Mouse (Mus musculus) kidney, adult 9 months (tissue): Measurements from ENCODE around the gene Gpatch8.
"Not testable (repeated sequence)": the region's sequence is repeated elsewhere in the genome, so short reads cannot be mapped to it uniquely, and the experiment has no call there.

Experiments used
- DNase-seq: peaks from one replicate; pipeline ENCODE4 v3.0.0; 2022

Gene Gpatch8

GRCm38 (mm10) chr11:102568756-102569377, 12.7 kb upstream of the Gpatch8 start:
- DNase-seq = no peak

- DNase-seq = no peak
Measured at GRCm38 (mm10) chr11:102568191-102568590, 12.0 kb upstream of the Gpatch8 start.

DNA sequence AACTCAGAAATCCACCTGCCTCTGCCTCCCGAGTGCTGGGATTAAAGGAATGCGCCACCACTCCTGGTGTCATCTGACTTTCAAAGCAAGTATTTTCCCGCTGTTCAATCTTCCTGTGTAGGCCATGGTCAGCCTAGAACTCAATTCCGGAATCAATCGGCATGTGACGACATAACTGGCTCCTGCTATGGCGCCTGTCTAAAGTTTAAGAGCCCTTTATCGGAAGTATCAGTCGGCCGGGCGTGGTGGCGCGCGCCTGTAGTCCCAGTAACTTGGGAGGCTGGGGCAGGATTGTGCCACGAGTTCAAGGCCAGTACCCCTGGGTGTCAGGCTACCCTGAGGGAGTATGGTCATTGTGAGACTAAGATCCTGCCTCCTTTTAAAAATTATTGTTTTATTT, 11.5 kb upstream of the Gpatch8 start:
- no peak for DNase-seq

DNA sequence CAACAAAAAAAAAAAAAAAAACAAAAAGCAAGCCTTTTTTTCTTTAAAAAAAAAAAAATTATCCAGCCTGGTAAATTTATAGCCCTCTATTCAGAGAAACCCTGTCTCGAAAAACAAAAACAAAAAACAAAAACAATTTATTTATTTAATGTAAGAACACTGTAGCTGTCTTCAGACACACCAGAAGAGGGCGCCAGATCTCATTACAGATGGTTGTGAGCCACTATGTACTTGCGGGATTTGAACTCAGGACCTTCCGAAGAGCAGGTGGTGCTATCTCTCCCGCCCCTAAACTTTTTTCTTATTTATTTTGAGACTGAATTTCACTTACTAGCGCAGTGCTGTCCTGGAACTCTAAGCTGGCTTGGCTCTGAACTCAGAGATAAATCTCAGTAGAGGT, 11.0 kb upstream of the Gpatch8 start:
- DNase-seq = no peak

GRCm38 (mm10) chr11:102566290-102566689, 10.1 kb upstream of the Gpatch8 start:
- no peak for DNase-seq

GRCm38 (mm10) chr11:102565741-102566140, 9.5 kb upstream of the Gpatch8 start:
- no peak for DNase-seq

- DNase-seq = not testable (repeated sequence)
Measured at GRCm38 (mm10) chr11:102564952-102565671, 8.9 kb upstream of the Gpatch8 start.

- no peak for DNase-seq
Measured at GRCm38 (mm10) chr11:102558704-102559103, 2.5 kb upstream of the Gpatch8 start.

DNA sequence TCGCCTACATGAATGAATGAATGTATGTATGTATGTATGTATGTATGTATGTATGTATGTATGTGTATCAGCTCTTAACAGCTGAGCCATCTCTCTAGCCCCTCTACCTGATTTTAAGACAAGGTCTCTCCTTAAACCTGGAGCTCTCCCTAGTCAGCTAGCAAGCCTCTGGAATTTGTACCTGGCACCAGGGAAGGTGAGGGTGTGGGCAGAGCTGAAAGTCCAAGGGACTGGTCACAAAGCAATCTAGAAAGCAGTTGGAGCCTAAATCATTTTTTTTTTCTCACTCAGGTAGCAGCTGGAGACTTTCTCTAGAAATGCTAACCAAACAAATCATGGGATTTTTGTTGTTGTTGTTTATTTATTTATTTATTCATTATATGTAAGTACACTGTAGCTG, 1.2 kb upstream of the Gpatch8 start:
- peak; percentile 81 for DNase-seq

- DNase-seq = no peak
Measured at GRCm38 (mm10) chr11:102556716-102557074, 503 bp upstream of the Gpatch8 start.

- no peak for DNase-seq
Measured at GRCm38 (mm10) chr11:102555400-102556030, 677 bp downstream of the Gpatch8 start.

DNA sequence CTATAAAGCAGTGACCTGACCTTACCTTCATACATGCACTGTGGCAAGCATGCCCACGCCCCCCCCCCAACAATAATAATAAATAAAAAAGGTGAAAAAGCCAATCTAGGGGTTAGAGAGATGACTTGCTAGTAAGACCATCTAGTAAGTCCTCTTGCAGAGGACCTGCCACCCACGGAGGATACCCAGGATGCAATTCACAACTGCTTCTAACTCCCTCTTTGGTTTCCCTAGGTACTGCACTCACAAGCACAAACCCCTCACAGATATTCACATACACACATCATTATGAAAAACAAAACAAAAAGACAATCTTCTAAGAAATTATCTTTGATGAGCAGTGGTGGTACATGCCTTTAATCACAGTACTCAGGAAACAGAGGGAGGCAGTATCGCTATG, 4.1 kb downstream of the Gpatch8 start:
- no peak for DNase-seq

DNA sequence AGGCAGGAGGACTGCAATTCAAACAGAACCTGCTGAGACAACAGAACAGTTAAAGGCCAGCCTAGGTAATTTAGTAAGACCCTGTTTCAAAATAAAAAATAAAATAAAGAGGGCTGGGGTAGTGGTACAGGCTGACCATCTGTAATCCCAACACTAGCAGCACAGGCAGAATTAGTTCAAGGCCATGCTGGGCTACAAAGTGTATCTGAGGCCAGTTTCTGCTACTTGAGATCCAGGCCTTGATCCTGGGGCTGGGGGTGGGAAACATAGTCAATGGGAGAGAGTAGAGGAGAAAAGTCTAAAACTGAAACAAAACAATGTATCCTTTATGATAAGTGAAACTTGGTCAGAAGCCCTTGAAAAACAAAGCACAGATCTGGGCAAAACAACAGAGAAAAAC, 5.0 kb downstream of the Gpatch8 start:
- no peak for DNase-seq

DNA sequence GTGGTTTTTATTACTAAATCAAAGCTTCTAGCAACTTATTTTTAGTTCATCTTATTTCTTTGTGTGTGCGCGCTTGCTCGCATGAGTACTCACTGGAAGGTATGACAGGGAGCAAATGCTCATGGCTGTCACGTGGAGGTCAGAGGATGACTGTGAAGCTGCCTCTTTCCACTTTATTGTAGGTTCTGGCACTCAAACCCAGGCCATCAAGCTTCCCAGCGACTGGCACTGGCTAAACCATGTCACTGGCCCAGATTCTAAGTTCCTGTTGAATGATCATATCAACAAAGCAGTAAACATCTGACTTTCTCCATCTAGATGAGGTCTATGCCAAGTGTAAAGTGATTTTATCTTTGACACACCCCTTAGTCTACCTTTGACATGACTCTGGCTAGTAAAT, 14.7 kb downstream of the Gpatch8 start:
- no peak for DNase-seq

DNA sequence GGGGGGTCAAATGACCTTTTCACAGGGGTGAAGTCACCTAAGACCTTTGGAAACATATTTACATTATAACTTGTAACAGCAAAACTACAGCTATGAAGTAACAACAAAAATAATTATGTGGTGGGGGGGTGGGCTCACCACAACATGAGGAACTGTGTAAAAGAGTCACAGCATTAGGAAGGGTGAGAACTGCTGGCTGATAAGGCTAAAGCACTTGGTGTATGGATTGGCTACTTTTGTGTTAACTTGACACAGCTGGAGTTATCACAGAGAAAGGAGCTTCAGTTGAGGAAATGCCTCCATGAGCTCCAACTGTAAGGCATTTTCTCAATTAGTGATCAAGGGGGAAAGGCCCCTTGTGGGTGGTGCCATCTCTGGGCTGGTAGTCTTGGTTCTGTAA, 15.9 kb downstream of the Gpatch8 start:
- not testable (repeated sequence) for DNase-seq

DNA sequence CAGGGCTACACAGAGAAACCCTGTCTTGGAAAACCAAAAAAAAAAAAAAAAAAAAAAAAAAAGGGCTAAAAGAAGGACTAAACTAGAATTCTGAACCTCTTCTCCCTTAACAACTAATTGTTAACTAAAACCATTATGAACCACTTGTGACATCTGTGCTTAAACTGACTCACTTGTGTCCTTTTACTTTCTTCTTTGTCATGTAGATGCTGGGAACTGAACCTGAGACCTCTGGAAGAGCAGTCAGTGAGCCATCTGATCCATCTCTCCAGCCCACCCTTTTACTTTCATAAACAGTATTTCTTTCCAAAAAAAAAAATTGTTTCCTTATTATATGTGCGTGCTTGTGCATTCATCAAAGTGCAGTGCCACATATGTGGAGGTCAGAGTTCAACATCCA, 16.5 kb downstream of the Gpatch8 start:
- DNase-seq = no peak

DNA sequence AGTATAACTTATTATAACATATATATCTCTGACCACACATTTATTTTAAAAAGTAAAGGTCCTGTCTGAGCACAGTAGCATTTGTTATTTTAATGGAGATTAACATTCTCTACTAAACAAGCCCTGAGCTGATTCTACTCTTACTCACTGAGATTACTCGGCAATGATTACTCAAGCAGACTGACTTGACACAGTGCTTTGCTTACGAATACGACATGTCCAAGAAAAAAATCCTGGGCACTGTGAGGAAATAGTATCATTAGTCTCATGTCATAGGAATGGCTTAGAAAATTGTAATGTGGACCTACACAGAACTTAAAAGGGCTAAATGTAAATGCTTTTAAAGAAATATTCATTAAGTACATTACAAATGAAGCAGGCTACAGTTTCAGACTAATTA, 20.0 kb downstream of the Gpatch8 start:
- DNase-seq = no peak

- DNase-seq = no peak
Measured at GRCm38 (mm10) chr11:102534078-102534477, 22.1 kb downstream of the Gpatch8 start.

GRCm38 (mm10) chr11:102531425-102531824, 24.8 kb downstream of the Gpatch8 start:
- peak; percentile 31 for DNase-seq

DNA sequence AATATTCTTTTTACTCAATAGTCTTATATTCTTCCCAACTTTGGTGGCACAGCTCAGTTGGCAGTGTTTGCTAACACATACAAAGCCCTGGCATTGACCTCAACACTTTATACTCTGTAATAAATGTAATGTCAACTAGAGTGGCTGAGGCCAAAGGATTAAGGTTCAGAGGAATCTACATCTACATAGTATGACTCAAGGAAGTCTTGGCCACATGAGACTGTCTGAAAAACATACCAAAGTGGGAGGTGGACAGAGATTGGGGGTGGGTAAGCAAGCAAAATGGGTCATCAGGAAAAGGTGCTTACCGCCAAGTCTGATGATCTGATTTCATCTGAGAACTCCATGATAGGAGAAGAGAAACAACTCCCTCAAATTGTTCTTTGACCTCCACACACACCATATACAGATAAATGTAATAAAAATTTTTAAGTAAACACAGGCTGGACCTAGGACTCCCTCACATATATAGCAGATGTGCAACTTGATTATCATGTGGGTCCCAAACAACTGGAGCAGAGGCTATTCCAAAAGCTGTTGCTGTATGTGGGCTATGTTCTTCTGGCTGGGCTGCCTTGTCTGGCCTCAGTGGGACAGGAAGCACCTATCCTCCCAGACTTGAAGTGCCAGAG, 41.3 kb downstream of the Gpatch8 start:
- DNase-seq = no peak

GRCm38 (mm10) chr11:102510226-102510625, 46.0 kb downstream of the Gpatch8 start:
- DNase-seq = peak; percentile 39

- no peak for DNase-seq
Measured at GRCm38 (mm10) chr11:102496732-102497131, 59.5 kb downstream of the Gpatch8 start.

GRCm38 (mm10) chr11:102496206-102496605, 60.0 kb downstream of the Gpatch8 start:
- DNase-seq = no peak

GRCm38 (mm10) chr11:102495742-102496141, 60.5 kb downstream of the Gpatch8 start:
- no peak for DNase-seq
